Mouse (Mus musculus) olfactory bulb, adult 2 months (tissue): ENCODE measurements around the gene Cygb.

Experiments
- CTCF ChIP-seq: fragments of 200-500 bp; IDR thresholded peaks from 2 replicates; pipeline ENCODE4 v1.5.1; 2012; ENCODE audit warnings: low read depth, mild to moderate bottlenecking, low read length, moderate library complexity; ENCODE audit not compliant: insufficient read depth
- POLR2A ChIP-seq: fragments of 200-500 bp; IDR thresholded peaks from 2 replicates; pipeline ENCODE4 v1.6.1; 2012; ENCODE audit warnings: mild to moderate bottlenecking, low read depth, low read length, moderate library complexity; ENCODE audit not compliant: insufficient read depth

GRCm38 (mm10) chr11:116670386-116670785, 16.3 kb upstream of the Cygb start:
- TF ChIP-seq CTCF (no peak), POLR2A (no peak)
